In the genomic region with DNA sequence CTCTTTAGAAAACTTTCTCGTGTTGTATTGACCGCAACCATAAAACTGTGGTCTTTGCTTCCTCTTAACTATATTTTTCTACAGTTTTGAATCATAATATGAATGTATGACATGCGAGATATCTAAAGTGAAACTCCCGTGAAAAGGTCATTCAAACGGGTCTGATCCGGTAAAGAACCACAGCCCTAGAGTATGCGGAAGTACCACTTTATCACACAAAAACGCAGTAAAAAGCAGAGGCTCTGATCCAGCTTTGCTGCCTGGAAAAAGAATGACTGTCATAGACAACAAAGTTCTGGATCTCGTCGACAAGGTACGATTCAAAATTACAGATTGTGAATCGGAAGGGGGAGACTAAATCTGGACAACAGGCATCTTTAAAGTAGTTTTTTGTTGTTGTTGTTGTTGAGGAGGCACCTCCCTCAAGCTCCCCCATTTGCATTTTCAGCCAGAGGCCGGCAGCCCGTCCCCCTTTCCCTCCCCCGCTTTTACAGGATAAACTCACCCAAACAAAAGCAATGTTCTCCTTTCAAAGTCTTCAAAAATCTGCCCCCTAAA, we compare ENCODE assay signal across 9 mouse cellular contexts. TPM values are rescaled to one million over a fixed set of nuclear protein-coding genes. Genes with fewer than 3 reads are reported as not detected.
DNase-seq lines count a peak whose midpoint lies in the region; ATAC-seq and TF ChIP-seq lines count a peak whose summit lies in the region.
"Had no signal": no experiment of that assay in that cellular context is flagged by ENCODE, and none has a peak within 500 bp of the region (broad histone marks: within the 10 kb centered on the region; RNA-seq: fewer than 3 reads in every experiment).

No protein-coding gene starts in this region.

- H3K9ac ChIP-seq in embryonic facial prominence, embryonic 14.5 days (ENCODE audit: low read depth, low read length) = peak overlapping the region; percentile 57
- H3K9ac ChIP-seq in limb, embryonic 14.5 days (ENCODE audit: low read depth, low read length, severe bottlenecking) = peak overlapping the region; percentile 38

- 13% methylated on average over 15 of the region's 15 CpGs for WGBS in embryonic facial prominence, embryonic 14.5 days
- WGBS in hindbrain, embryonic 10.5 days = 17% methylated on average over 15 of the region's 15 CpGs
- 11% methylated on average over 15 of the region's 15 CpGs for WGBS in limb, embryonic 14.5 days

- peak overlapping the region; percentile 43 for H3K4me3 ChIP-seq in embryonic facial prominence, embryonic 14.5 days (ENCODE audit: low read depth, low read length)
- peak overlapping the region; percentile 37 for H3K4me3 ChIP-seq in hindbrain, embryonic 10.5 days
- peak overlapping the region; percentile 37 for H3K4me3 ChIP-seq in limb, embryonic 14.5 days (replicated peaks; ENCODE audit: low read length)

- H3K27ac ChIP-seq in embryonic facial prominence, embryonic 14.5 days (replicated peaks; ENCODE audit: low read depth, low read length) = no peak overlapping the region
- H3K27ac ChIP-seq in hindbrain, embryonic 10.5 days = no peak overlapping the region
- H3K27ac ChIP-seq in limb, embryonic 14.5 days (replicated peaks; ENCODE audit: low read depth, low read length) = no peak overlapping the region; the same call in 1 of the 2 replicates

- no peaks in the 10 kb centered on the region for H3K4me1 ChIP-seq in embryonic facial prominence, embryonic 14.5 days (ENCODE audit: control insufficient read depth, insufficient read depth, low read length)
- no peaks in the 10 kb centered on the region for H3K4me1 ChIP-seq in hindbrain, embryonic 10.5 days (replicated peaks)
- H3K4me1 ChIP-seq in limb, embryonic 14.5 days (ENCODE audit: control insufficient read depth, insufficient read depth, low read length) = no peaks in the 10 kb centered on the region

- TF ChIP-seq POLR2A in limb, embryonic 14.5 days (IDR thresholded peaks at IDR 0.05; ENCODE audit: borderline replicate concordance, extremely low read depth, insufficient read depth, insufficient read length) = no peak

- no peaks in the 10 kb centered on the region for H3K9me3 ChIP-seq in embryonic facial prominence, embryonic 14.5 days (ENCODE audit: control insufficient read depth, low read length)
- H3K9me3 ChIP-seq in hindbrain, embryonic 10.5 days = no peaks in the 10 kb centered on the region
- no peaks in the 10 kb centered on the region for H3K9me3 ChIP-seq in limb, embryonic 14.5 days (ENCODE audit: control insufficient read depth, low read length)

- peak; percentile 1 for DNase-seq in gastrocnemius, adult 18-20 months (ENCODE audit: low spot score)
- no peak for DNase-seq in gastrocnemius, adult 8-10 months (ENCODE audit: low spot score in 2 of 2)
- peak; percentile 11 for DNase-seq in embryonic facial prominence, embryonic 14.5 days (ENCODE audit: low spot score)
- peak; percentile 4 for DNase-seq in hindbrain, embryonic 10.5 days (ENCODE audit: low spot score)
- DNase-seq in limb, embryonic 14.5 days (ENCODE audit: low spot score) = peak; percentile 11
- DNase-seq in frontal cortex, postnatal 14 days (ENCODE audit: low spot score in 2 of 2) = no peak
- DNase-seq in testis, postnatal 14 days (ENCODE audit: low spot score) = no peak

- H3K27me3 ChIP-seq in embryonic facial prominence, embryonic 14.5 days (replicated peaks; ENCODE audit: control insufficient read depth, insufficient read depth, low read length) = no peaks in the 10 kb centered on the region
- no peaks in the 10 kb centered on the region for H3K27me3 ChIP-seq in hindbrain, embryonic 10.5 days (ENCODE audit: insufficient read depth, poor library complexity, severe bottlenecking)
- H3K27me3 ChIP-seq in limb, embryonic 14.5 days (ENCODE audit: control insufficient read depth, insufficient read depth, low read length) = no peaks in the 10 kb centered on the region

- peak overlapping the region; percentile 48 for H3K4me2 ChIP-seq in embryonic facial prominence, embryonic 14.5 days (ENCODE audit: low read depth, low read length)
- H3K4me2 ChIP-seq in limb, embryonic 14.5 days (replicated peaks; ENCODE audit: low read depth, low read length, severe bottlenecking) = peak overlapping the region; percentile 49

- H3K36me3 ChIP-seq in embryonic facial prominence, embryonic 14.5 days (ENCODE audit: control insufficient read depth, insufficient read depth, low read length) = no peaks in the 10 kb centered on the region
- H3K36me3 ChIP-seq in hindbrain, embryonic 10.5 days = no peaks in the 10 kb centered on the region
- no peaks in the 10 kb centered on the region for H3K36me3 ChIP-seq in limb, embryonic 14.5 days (ENCODE audit: control insufficient read depth, insufficient read depth, low read length)

- peak; percentile 68 for ATAC-seq in embryonic facial prominence, embryonic 14.5 days (ENCODE audit: low read depth)
- peak; percentile 53; the same call in 1 of the 2 replicates for ATAC-seq in limb, embryonic 14.5 days (ENCODE audit: low FRiP score, low read depth)
- peak; percentile 75 for ATAC-seq in monocyte, adult 5-6 weeks (replicated peaks; ENCODE audit: insufficient number of reproducible peaks, low FRiP score, low TSS enrichment, poor library complexity, severe bottlenecking)

RNA-seq across cellular contexts. Expression of gene Trim12a, which starts 0.4 kb away (rescaled TPM):
- total RNA-seq in gastrocnemius, adult 18-20 months (2021) = 1 to 10 TPM; 3.4 to 3.6 TPM
- 1 to 10 TPM; 2.1 to 2.6 (median 2.3) TPM for total RNA-seq in gastrocnemius, adult 8-10 months (2022)
- 7.2 and 7.6 TPM in 2 replicates for polyA plus RNA-seq in embryonic facial prominence, embryonic 14.5 days (2014; fragmentation: Nextera tagmentation; extraction: Ambion mirVana)
- 1.6 and 2.4 TPM in 2 replicates for polyA plus RNA-seq in hindbrain, embryonic 10.5 days (2016; fragmentation: Nextera tagmentation; extraction: Ambion mirVana)
- 6.5 and 9.1 TPM in 2 replicates for polyA plus RNA-seq in limb, embryonic 14.5 days (2012; rRNA removed)
- 5.7 and 6.0 TPM in 2 replicates for polyA plus RNA-seq in limb, embryonic 14.5 days (2014; fragmentation: Nextera tagmentation; extraction: Ambion mirVana)
- total RNA-seq in monocyte, adult 5-6 weeks (2017) = 151 to 341 TPM (median 152 TPM) in 3 replicates
- polyA plus RNA-seq: C2C12 had no signal

RNA-seq across cellular contexts. Expression of gene Trim34b, which starts 14.4 kb away (rescaled TPM):
- not detected for total RNA-seq in gastrocnemius, adult 18-20 months (2021)
- total RNA-seq in gastrocnemius, adult 8-10 months (2022) = not detected
- not detected in 2 replicates for polyA plus RNA-seq in embryonic facial prominence, embryonic 14.5 days (2014; fragmentation: Nextera tagmentation; extraction: Ambion mirVana)
- polyA plus RNA-seq in hindbrain, embryonic 10.5 days (2016; fragmentation: Nextera tagmentation; extraction: Ambion mirVana) = not detected in 2 replicates
- 0.04 and 0.11 TPM in 2 replicates for polyA plus RNA-seq in limb, embryonic 14.5 days (2012; rRNA removed)
- 0.33 TPM in 1 of 2 replicates, not detected in the other for polyA plus RNA-seq in limb, embryonic 14.5 days (2014; fragmentation: Nextera tagmentation; extraction: Ambion mirVana)
- 1.6 to 6.2 TPM (median 1.8 TPM) in 3 replicates for total RNA-seq in monocyte, adult 5-6 weeks (2017)
- polyA plus RNA-seq: C2C12 had no signal

RNA-seq across cellular contexts. Expression of gene Trim5, which starts 27.0 kb away (rescaled TPM):
- total RNA-seq in gastrocnemius, adult 18-20 months (2021) = under 1 TPM; 0.57 to 0.59 TPM
- total RNA-seq in gastrocnemius, adult 8-10 months (2022) = under 1 TPM; 0.56 to 0.70 (median 0.66) TPM
- 0.19 and 0.47 TPM in 2 replicates for polyA plus RNA-seq in embryonic facial prominence, embryonic 14.5 days (2014; fragmentation: Nextera tagmentation; extraction: Ambion mirVana)
- 0.13 TPM in 1 of 2 replicates, not detected in the other for polyA plus RNA-seq in hindbrain, embryonic 10.5 days (2016; fragmentation: Nextera tagmentation; extraction: Ambion mirVana)
- polyA plus RNA-seq in limb, embryonic 14.5 days (2012; rRNA removed) = 0.20 and 0.29 TPM in 2 replicates
- polyA plus RNA-seq in limb, embryonic 14.5 days (2014; fragmentation: Nextera tagmentation; extraction: Ambion mirVana) = 0.10 and 0.25 TPM in 2 replicates
- 16.7 to 39.3 TPM (median 25.4 TPM) in 3 replicates for total RNA-seq in monocyte, adult 5-6 weeks (2017)
- polyA plus RNA-seq: C2C12 had no signal

RNA-seq across cellular contexts. Expression of gene Trim12c, which starts 38.3 kb away (rescaled TPM):
- total RNA-seq in gastrocnemius, adult 18-20 months (2021) = 1 to 10 TPM; 2.4 to 2.8 TPM
- total RNA-seq in gastrocnemius, adult 8-10 months (2022) = 1 to 10 TPM; 2.3 to 3.1 (median 2.6) TPM
- 2.1 and 2.2 TPM in 2 replicates for polyA plus RNA-seq in embryonic facial prominence, embryonic 14.5 days (2014; fragmentation: Nextera tagmentation; extraction: Ambion mirVana)
- 0.51 and 0.67 TPM in 2 replicates for polyA plus RNA-seq in hindbrain, embryonic 10.5 days (2016; fragmentation: Nextera tagmentation; extraction: Ambion mirVana)
- 3.6 and 4.4 TPM in 2 replicates for polyA plus RNA-seq in limb, embryonic 14.5 days (2012; rRNA removed)
- polyA plus RNA-seq in limb, embryonic 14.5 days (2014; fragmentation: Nextera tagmentation; extraction: Ambion mirVana) = 1.7 TPM in 2 replicates
- 38.3 to 79.6 TPM (median 51.5 TPM) in 3 replicates for total RNA-seq in monocyte, adult 5-6 weeks (2017)

RNA-seq across cellular contexts. Expression of gene Trim30b, which starts 54.8 kb away (rescaled TPM):
- total RNA-seq in gastrocnemius, adult 18-20 months (2021) = not detected
- total RNA-seq in gastrocnemius, adult 8-10 months (2022) = not detected
- polyA plus RNA-seq in embryonic facial prominence, embryonic 14.5 days (2014; fragmentation: Nextera tagmentation; extraction: Ambion mirVana) = 0.29 TPM in 1 of 2 replicates, not detected in the other
- polyA plus RNA-seq in hindbrain, embryonic 10.5 days (2016; fragmentation: Nextera tagmentation; extraction: Ambion mirVana) = not detected in 2 replicates
- 0.04 and 0.06 TPM in 2 replicates for polyA plus RNA-seq in limb, embryonic 14.5 days (2012; rRNA removed)
- 0.07 TPM in 1 of 2 replicates, not detected in the other for polyA plus RNA-seq in limb, embryonic 14.5 days (2014; fragmentation: Nextera tagmentation; extraction: Ambion mirVana)
- total RNA-seq in monocyte, adult 5-6 weeks (2017) = 23.5 to 27.5 TPM (median 27.2 TPM) in 3 replicates
- polyA plus RNA-seq: C2C12 had no signal

Comparison
In these comparisons a context has a peak if more than half of its experiments do, and no peak if none do; other contexts are left out.
1. DNase-seq: peak in gastrocnemius, adult 18-20 months (single experiment), embryonic facial prominence, embryonic 14.5 days (single experiment), hindbrain, embryonic 10.5 days (single experiment) and limb, embryonic 14.5 days (single experiment); none in gastrocnemius, adult 8-10 months (0 of 2), frontal cortex, postnatal 14 days (0 of 2) and testis, postnatal 14 days (single experiment).
2. RNA of gene Trim12a, which starts 0.4 kb away (total RNA-seq): 151 to 341 TPM in monocyte, adult 5-6 weeks; 3.4 to 3.6 TPM in gastrocnemius, adult 18-20 months and 2.1 to 2.6 TPM in gastrocnemius, adult 8-10 months; every median in the first group is over 10 times any median in the second.
3. RNA of gene Trim5, which starts 27.0 kb away (total RNA-seq): 16.7 to 39.3 TPM in monocyte, adult 5-6 weeks; 0.56 to 0.70 TPM in gastrocnemius, adult 8-10 months and 0.57 to 0.59 TPM in gastrocnemius, adult 18-20 months; every median in the first group is over 10 times any median in the second.
4. Peak in every context shown above with its lines, with median percentiles within 50 percentile points of each other: ATAC-seq and H3K4me3 ChIP-seq.